Mouse (Mus musculus) midbrain, embryonic 10.5 days (tissue): Measurements from ENCODE around the gene March6. TPM values are rescaled to one million over a fixed set of nuclear protein-coding genes. Genes with fewer than 3 reads are reported as not detected.

Source experiments
- DNase-seq: peaks from one replicate; pipeline ENCODE4 v3.0.0-alpha.2; 2017; ENCODE audit warnings: low spot score
- H3K27ac ChIP-seq: fragments of 300-500 bp; sonication (generic); replicated peaks from 2 replicates; pipeline ENCODE4 v1.5.1; 2016; ENCODE audit warnings: mild to moderate bottlenecking
- H3K27me3 ChIP-seq: fragments of 300-500 bp; sonication (generic); 2 replicates; pipeline ENCODE4 v1.6.1; 2016; ENCODE audit warnings: low read depth, mild to moderate bottlenecking; ENCODE audit not compliant: poor library complexity, severe bottlenecking
- H3K36me3 ChIP-seq: fragments of 300-500 bp; sonication (generic); 2 replicates; pipeline ENCODE4 v1.6.1; 2016; ENCODE audit warnings: mild to moderate bottlenecking, moderate library complexity
- H3K4me1 ChIP-seq: fragments of 300-500 bp; sonication (generic); 2 replicates; pipeline ENCODE4 v1.6.1; 2016
- H3K4me3 ChIP-seq: fragments of 300-500 bp; sonication (generic); 2 replicates; pipeline ENCODE4 v1.5.1; 2016; ENCODE audit warnings: mild to moderate bottlenecking, moderate library complexity
- H3K9me3 ChIP-seq: fragments of 300-500 bp; sonication (generic); replicated peaks from 2 replicates; pipeline ENCODE4 v1.6.1; 2016; ENCODE audit warnings: mild to moderate bottlenecking
- WGBS: fragments of 180-500 bp; shearing (Covaris S2); methylation state at CpG from one replicate; pipeline ENCODE4 v1.1.7; 2016; 5-methylcytosine and 5-hydroxymethylcytosine counted together
- polyA plus RNA-seq: library from polyadenylated mRNA; unstranded; fragments of >200 nt; fragmentation: Nextera tagmentation; extraction: Ambion mirVana; gene quantifications from 2 replicates; pipeline ENCODE4 v1.2.1, GENCODE M21; 2016

March6 gene
- polyA plus RNA-seq, 1 experiment from 2014 or later: 37.3 TPM

DNA sequence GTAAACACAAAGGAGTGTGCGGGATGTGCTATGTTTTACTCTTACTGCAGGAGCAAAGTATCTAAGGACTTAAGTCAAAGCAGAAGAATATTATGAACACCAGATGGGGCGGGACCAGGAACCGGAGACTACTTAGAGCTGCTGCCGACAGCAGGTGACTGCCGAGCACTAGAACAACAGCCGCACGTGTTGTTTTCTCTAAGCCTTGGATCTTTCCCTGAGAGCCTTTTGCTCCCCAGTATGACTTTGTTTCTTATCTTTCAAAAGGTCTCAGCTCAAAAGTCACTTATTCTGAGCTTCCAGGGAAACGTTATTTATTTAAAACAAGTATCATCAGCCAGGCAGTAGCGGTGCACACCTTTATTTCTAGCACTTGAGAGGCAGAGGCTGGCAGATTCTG, 36.0 kb downstream of the March6 start:
- no peaks in the 10 kb centered on the region for H3K27me3 ChIP-seq
- no peak overlapping the region for H3K4me3 ChIP-seq
- no peaks in the 10 kb centered on the region for H3K9me3 ChIP-seq
- no peak for DNase-seq
- H3K36me3 ChIP-seq: peaks cover 92% of the 10 kb centered on the region
- H3K4me1 ChIP-seq: no peaks in the 10 kb centered on the region
- H3K27ac ChIP-seq: no peak overlapping the region
- WGBS: 94% methylated on average over 9 of the region's 9 CpGs

- Histone ChIP-seq H3K4me1 (no peaks in the 10 kb centered on the region), H3K27ac (no peak overlapping the region), H3K27me3 (no peaks in the 10 kb centered on the region), H3K9me3 (no peaks in the 10 kb centered on the region), H3K4me3 (no peak overlapping the region), H3K36me3 (peaks cover 92% of the 10 kb centered on the region)
- DNase-seq: no peak
- 80% methylated on average over 3 of the region's 3 CpGs for WGBS
Observed at GRCm38 (mm10) chr15:31494310-31494709, 36.5 kb downstream of the March6 start.

GRCm38 (mm10) chr15:31487407-31487806, 43.4 kb downstream of the March6 start:
- Histone ChIP-seq H3K9me3 (no peaks in the 10 kb centered on the region), H3K4me3 (no peak overlapping the region), H3K36me3 (peaks cover 79% of the 10 kb centered on the region), H3K27me3 (no peaks in the 10 kb centered on the region), H3K27ac (peak overlapping the region; percentile 55), H3K4me1 (peaks cover 15% of the 10 kb centered on the region)
- WGBS: 26% methylated on average over 2 of the region's 2 CpGs
- peak; percentile 38 for DNase-seq

DNA sequence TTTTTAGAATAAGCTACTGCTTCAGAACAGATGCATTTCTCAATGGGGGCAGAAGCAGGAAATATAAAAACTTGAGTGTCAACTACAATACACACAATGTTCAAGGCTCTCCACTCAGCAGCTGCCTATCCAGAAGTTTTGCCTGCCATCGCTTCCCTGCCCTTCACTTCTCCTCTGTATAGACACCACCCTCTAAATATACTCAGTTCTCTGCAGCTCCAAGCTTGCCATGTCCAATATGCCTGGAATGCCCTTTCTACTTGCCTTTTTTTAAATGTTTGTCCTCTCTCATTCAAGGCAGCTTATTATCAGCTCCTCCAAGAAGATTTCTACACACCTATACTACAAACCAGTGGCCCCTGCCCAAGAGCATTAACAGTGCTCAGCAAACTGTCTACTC, 54.2 kb downstream of the March6 start:
- Histone ChIP-seq H3K4me3 (no peak overlapping the region), H3K27ac (no peak overlapping the region), H3K9me3 (no peaks in the 10 kb centered on the region), H3K36me3 (peaks cover 83% of the 10 kb centered on the region), H3K4me1 (no peaks in the 10 kb centered on the region), H3K27me3 (no peaks in the 10 kb centered on the region)
- DNase-seq: no peak
- 97% methylated on average over 1 of the region's 1 CpGs for WGBS

DNA sequence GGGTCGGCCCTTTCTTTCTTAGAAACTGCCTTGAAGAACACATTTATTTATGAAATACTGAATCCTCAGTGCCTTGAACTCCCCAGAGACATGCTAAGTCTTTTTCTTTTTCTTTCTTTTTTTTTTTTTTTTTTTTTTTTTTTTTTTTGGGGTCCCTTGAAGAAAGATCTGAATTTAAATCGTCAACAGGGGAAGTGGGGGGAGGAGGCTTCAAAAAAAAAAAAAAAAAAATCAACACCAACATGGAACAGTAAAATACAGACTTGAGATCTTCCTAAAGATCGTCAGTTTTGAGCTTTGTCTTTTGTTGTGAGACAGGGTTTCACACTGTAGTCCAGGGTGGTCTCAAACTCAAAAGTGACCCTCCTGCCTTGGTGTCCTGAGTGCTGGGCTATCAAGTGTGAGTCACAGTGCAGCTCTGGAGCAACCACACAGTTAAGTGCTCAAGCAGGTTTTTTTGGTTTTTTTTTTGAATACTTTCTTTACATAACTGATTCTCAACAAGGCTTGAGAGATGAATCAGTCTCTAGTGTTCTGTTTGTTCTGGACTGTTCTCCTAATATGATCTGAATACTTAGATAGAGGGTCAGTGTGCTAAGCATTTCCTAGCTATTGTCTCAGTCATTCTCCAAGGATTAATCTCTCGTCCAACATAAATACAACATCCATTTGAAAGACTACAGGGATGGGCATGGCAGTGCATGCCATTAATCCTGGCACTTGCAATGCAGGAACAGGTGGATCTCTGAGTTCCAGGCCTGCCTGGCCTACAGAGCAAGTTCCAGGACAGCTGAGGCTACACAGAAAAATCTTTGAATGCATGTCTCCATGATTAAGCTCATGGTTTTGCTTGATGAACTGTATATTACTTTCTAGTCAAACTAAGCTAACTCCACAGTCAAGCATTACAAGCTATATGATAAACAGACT, 57.9 kb downstream of the March6 start:
- H3K4me1 ChIP-seq: no peaks in the 10 kb centered on the region
- peaks cover 76% of the 10 kb centered on the region for H3K36me3 ChIP-seq
- H3K27me3 ChIP-seq: no peaks in the 10 kb centered on the region
- no peak for DNase-seq
- no peak overlapping the region for H3K27ac ChIP-seq
- no peaks in the 10 kb centered on the region for H3K9me3 ChIP-seq
- WGBS: 82% methylated on average over 4 of the region's 4 CpGs
- no peak overlapping the region for H3K4me3 ChIP-seq

- WGBS: 95% methylated on average over 4 of the region's 4 CpGs
- H3K4me1 ChIP-seq: no peaks in the 10 kb centered on the region
- no peaks in the 10 kb centered on the region for H3K27me3 ChIP-seq
- no peak overlapping the region for H3K4me3 ChIP-seq
- H3K9me3 ChIP-seq: no peaks in the 10 kb centered on the region
- no peak overlapping the region for H3K27ac ChIP-seq
- peaks cover 77% of the 10 kb centered on the region for H3K36me3 ChIP-seq
- no peak for DNase-seq
Observed at GRCm38 (mm10) chr15:31471529-31471928, 59.3 kb downstream of the March6 start.

DNA sequence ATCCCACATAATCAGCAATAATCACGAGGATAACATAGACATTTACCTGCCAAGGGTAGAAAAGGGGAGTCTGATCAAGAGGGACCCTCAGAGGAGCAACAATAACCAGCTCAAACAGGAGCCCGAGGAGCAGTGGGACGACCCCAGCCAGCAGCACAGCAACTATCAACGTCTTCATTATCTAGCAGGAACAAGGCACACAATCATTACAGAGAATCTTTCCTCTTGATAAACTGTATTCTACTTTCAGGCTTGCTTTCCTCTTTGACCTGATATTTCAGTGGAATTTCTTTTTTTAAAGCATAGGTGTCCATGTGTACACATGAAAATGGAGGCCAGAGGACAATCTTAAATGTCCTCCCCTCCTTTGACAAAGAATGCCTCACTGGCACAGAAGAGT, 61.4 kb downstream of the March6 start:
- H3K27ac ChIP-seq: no peak overlapping the region
- 85% methylated on average over 4 of the region's 4 CpGs for WGBS
- H3K4me3 ChIP-seq: no peak overlapping the region
- DNase-seq: no peak
- peaks cover 82% of the 10 kb centered on the region for H3K36me3 ChIP-seq
- no peaks in the 10 kb centered on the region for H3K4me1 ChIP-seq
- H3K27me3 ChIP-seq: no peaks in the 10 kb centered on the region
- no peaks in the 10 kb centered on the region for H3K9me3 ChIP-seq

DNA sequence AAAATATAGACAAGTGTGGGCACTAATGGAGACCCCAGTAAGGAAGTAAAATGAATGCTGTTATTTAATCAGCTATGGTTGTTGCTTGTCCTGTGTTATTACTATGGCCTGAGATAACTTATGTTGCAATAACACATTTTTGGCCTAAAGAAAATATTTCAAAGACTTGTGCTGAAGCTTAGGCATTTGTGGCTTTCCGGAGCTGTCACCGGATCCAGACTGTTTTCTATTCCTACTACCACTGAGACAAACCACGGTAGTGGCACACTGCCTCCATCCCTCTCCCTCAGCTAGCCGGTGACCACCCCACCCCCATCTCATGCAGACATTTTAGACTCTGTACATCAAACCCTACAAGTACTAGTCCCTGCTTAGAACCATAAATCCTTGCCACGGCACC, 62.0 kb downstream of the March6 start:
- Histone ChIP-seq H3K36me3 (peaks cover 83% of the 10 kb centered on the region), H3K4me1 (no peaks in the 10 kb centered on the region), H3K27ac (no peak overlapping the region), H3K4me3 (no peak overlapping the region), H3K27me3 (no peaks in the 10 kb centered on the region), H3K9me3 (no peaks in the 10 kb centered on the region)
- WGBS: 93% methylated on average over 5 of the region's 5 CpGs
- DNase-seq: no peak

DNA sequence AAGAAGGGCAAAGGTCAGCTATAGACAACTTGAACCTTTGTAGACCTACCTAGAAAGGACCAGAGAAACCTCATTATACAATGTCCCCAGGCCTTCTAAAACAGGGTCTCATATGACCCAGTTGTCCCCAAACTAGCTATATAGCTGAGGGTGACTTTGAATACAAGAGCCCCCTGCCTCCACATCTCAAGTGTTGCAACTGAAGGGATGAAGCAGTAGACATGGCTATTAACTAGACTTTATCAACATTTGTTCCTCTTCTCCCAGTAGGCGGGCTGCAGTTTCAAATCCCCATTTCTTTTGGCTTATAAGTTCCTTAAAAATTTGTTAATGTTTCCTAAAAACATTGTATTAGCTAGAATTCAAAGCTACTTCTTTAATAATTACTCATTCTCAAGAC, 64.1 kb downstream of the March6 start:
- Histone ChIP-seq H3K9me3 (no peaks in the 10 kb centered on the region), H3K4me3 (no peak overlapping the region), H3K36me3 (peaks cover 92% of the 10 kb centered on the region), H3K4me1 (no peaks in the 10 kb centered on the region), H3K27ac (no peak overlapping the region), H3K27me3 (no peaks in the 10 kb centered on the region)
- 93% methylated on average over 1 of the region's 1 CpGs for WGBS
- DNase-seq: no peak

- no peaks in the 10 kb centered on the region for H3K27me3 ChIP-seq
- H3K27ac ChIP-seq: no peak overlapping the region
- no peaks in the 10 kb centered on the region for H3K4me1 ChIP-seq
- WGBS: 88% methylated on average over 5 of the region's 5 CpGs
- H3K9me3 ChIP-seq: no peaks in the 10 kb centered on the region
- H3K36me3 ChIP-seq: peaks cover 92% of the 10 kb centered on the region
- DNase-seq: no peak
- H3K4me3 ChIP-seq: no peak overlapping the region
Observed at GRCm38 (mm10) chr15:31466295-31466694, 64.6 kb downstream of the March6 start.

DNA sequence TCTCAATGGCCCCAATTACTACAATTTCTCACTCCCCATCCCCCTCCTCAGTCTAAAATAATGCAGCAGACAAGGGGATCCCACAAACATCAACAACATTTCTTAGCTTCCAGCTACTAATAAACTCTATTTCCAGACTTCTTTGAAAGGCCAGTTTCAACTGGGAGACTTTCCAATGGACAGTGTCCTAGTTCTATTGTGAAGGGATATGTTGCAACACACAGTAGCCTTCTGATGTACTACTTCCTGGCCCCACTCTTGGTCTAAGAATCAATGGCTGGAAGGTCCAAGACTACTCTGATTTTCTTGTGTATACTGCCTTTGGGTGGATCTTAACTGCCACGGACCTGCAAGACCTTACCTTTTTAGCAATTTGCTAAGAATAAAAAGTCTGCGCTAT, 65.0 kb downstream of the March6 start:
- H3K36me3 ChIP-seq: peaks cover 92% of the 10 kb centered on the region
- H3K9me3 ChIP-seq: no peaks in the 10 kb centered on the region
- H3K4me3 ChIP-seq: no peak overlapping the region
- H3K27ac ChIP-seq: no peak overlapping the region
- no peaks in the 10 kb centered on the region for H3K27me3 ChIP-seq
- WGBS: 93% methylated on average over 2 of the region's 2 CpGs
- no peak for DNase-seq
- H3K4me1 ChIP-seq: no peaks in the 10 kb centered on the region

- peaks cover 87% of the 10 kb centered on the region for H3K36me3 ChIP-seq
- H3K27me3 ChIP-seq: no peaks in the 10 kb centered on the region
- H3K4me3 ChIP-seq: no peak overlapping the region
- H3K27ac ChIP-seq: no peak overlapping the region
- no peaks in the 10 kb centered on the region for H3K4me1 ChIP-seq
- DNase-seq: no peak
- no peaks in the 10 kb centered on the region for H3K9me3 ChIP-seq
- 93% methylated on average over 2 of the region's 2 CpGs for WGBS
Observed at GRCm38 (mm10) chr15:31460571-31460970, 70.3 kb downstream of the March6 start.

DNA sequence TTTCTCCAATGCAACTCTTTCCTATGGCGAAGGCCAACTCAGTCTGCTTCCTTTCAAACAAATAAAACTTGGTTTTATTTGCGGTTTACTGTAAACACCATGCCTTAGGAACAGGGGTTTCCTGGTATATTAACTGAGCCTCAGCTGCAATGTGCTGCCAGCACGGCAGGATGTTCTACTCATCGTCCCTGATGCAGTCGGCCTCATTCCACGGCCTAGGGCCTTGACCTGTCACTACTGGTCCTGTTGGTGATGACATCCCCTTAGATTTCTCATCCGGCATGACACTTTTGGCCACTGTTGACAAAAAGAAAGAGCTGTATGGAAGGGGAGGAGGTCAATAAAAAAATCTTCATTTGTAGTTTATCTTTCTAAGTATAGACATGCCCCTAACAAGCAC, 72.8 kb downstream of the March6 start:
- 93% methylated on average over 7 of the region's 7 CpGs for WGBS
- Histone ChIP-seq H3K4me3 (no peak overlapping the region), H3K27me3 (no peaks in the 10 kb centered on the region), H3K9me3 (no peaks in the 10 kb centered on the region), H3K4me1 (peaks cover 6% of the 10 kb centered on the region), H3K36me3 (peaks cover 64% of the 10 kb centered on the region), H3K27ac (no peak overlapping the region)
- DNase-seq: no peak
